Mouse (Mus musculus) bone marrow, adult 2 months (tissue): ENCODE data around the gene Mmel1. TPM values are rescaled to one million over a fixed set of nuclear protein-coding genes. Genes with fewer than 3 reads are reported as not detected.

Source experiments
- H3K27ac ChIP-seq: fragments of 200-500 bp; 2 replicates; pipeline ENCODE4 v1.5.1; 2012; ENCODE audit warnings: low read depth, mild to moderate bottlenecking, control low read depth, inconsistent platforms, low read length; ENCODE audit not compliant: control insufficient read depth, poor library complexity, insufficient read depth
- H3K4me1 ChIP-seq: fragments of 200-500 bp; 2 replicates; pipeline ENCODE4 v1.6.1; 2011; ENCODE audit warnings: low read length; ENCODE audit not compliant: control insufficient read depth, insufficient read depth
- H3K4me3 ChIP-seq: fragments of 200-500 bp; replicated peaks from 2 replicates; pipeline ENCODE3; 2011; ENCODE audit warnings: mild to moderate bottlenecking, low read depth, low read length, control low read depth; ENCODE audit not compliant: control insufficient read depth
- CTCF ChIP-seq: fragments of 200-500 bp; IDR thresholded peaks from 2 replicates; pipeline ENCODE4 v1.5.1; 2011; ENCODE audit warnings: low read length, control low read depth; ENCODE audit not compliant: control insufficient read depth, insufficient read depth
- POLR2A ChIP-seq: fragments of 200-500 bp; IDR thresholded peaks from 2 replicates; pipeline ENCODE4 v1.6.1; 2011; ENCODE audit warnings: low read depth, mild to moderate bottlenecking, control low read depth, low read length, borderline replicate concordance; ENCODE audit not compliant: control insufficient read depth
- WGBS: fragments of 180-500 bp; shearing (Covaris S2); methylation state at CpG from one replicate; pipeline ENCODE4 v1.1.7; 2018; 5-methylcytosine and 5-hydroxymethylcytosine counted together
- polyA plus RNA-seq: library from polyadenylated mRNA; stranded (reverse); fragments of >200 nt; gene quantifications from 2 replicates; pipeline ENCODE4 v1.2.4, GENCODE M21; 2011; ENCODE audit warnings: low replicate concordance; ENCODE audit not compliant: missing spikeins, insufficient read depth, insufficient read length

The Mmel1 gene
- polyA plus RNA-seq, 1 experiment = 1.4 TPM

DNA sequence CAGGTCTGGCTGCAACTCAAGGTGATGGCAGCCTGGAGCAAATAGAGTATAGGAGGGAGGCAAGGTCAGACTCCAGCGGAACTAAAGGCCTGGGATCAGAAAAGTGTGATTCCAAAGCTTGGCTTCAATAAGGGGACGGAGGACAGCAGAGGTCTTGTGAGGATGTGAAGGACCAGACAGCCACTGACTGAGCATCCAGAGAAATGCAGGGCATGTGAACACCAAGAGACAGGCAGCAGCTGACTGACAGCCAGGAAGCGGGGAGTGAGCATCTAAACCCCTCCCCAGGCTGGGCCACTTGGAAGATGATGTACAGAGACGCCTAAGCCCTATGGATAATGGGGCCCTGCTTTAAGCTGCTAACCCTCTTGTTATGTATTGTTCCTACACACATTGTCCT is 1.3 kb downstream of the Mmel1 start:
- WGBS = 82% methylated on average over 4 of the region's 4 CpGs
- no peaks in the 10 kb centered on the region for H3K4me1 ChIP-seq
- no peak overlapping the region for H3K4me3 ChIP-seq
- TF ChIP-seq CTCF (no peak), POLR2A (no peak)
- no peak overlapping the region for H3K27ac ChIP-seq

DNA sequence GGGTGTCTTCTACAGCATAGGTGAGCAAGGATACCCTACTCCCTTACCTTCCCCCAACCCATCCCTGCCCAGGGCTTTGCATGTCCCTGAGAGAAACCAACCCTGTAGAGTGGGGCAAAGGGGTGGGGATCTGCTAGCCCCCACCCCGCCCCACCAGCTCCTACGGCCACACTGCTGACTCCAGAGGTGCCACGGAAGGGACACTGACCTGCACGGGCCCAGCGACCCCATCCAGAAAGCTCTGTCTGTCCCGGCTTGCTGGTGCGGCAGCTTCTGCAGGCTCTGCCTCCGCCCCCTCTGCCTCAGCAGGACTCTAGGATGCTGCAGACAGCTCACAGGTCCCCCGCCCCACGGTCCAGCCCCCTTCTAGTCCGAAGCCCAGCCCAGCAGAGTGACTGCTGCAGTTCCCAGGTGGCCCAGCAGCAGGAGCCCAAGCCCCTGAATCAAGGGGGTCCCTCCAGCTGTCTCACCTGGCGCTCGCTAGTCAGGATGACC is 2.4 kb downstream of the Mmel1 start:
- TF ChIP-seq POLR2A (no peak), CTCF (no peak)
- Histone ChIP-seq H3K4me1 (no peaks in the 10 kb centered on the region), H3K27ac (no peak overlapping the region), H3K4me3 (no peak overlapping the region)
- 33% methylated on average over 13 of the region's 13 CpGs for WGBS

- 75% methylated on average over 6 of the region's 6 CpGs for WGBS
- Histone ChIP-seq H3K27ac (no peak overlapping the region), H3K4me3 (no peak overlapping the region), H3K4me1 (no peaks in the 10 kb centered on the region)
- TF ChIP-seq POLR2A (no peak), CTCF (no peak)
Observed at GRCm38 (mm10) chr4:154873186-154873585, 3.8 kb downstream of the Mmel1 start.

DNA sequence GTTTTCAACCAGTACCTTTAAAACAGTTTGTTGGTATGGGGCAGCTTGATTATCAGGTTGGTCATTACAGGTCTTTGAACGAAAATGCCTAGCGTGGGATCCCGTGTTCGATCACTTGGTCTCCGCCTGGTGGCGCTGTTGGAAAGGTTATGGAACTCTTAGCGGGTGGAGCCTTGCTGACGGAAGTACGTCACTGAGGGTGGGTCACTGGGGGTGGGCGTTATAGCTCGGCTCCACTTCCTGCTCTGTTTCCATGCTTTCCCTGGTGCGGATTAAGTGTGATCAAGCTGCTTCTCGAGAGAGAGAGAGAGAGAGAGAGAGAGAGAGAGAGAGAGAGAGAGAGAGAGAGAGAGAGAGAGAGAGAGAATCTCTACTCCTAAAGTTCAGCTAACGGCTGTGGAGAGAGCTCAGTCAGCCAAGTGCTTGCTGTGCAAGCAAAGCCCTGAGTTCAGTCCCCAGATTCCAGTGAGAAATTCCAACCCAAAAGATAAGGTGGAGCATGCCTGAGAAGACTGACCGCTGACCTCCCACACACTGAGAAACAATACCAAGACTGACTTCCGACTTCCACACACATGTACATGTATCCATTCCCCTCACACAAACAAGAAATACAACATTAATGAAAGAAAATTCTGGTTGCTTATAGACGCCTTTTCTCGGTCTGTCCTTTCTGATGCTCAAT is 8.6 kb downstream of the Mmel1 start:
- Histone ChIP-seq H3K4me3 (peak overlapping the region; percentile 25), H3K27ac (peak overlapping the region; percentile 37; the same call in 1 of the 2 replicates), H3K4me1 (peaks cover 4% of the 10 kb centered on the region; the same call in 1 of the 2 replicates)
- TF ChIP-seq POLR2A = no peak
- TF ChIP-seq CTCF = peak; percentile 97
- 8% methylated on average over 18 of the region's 18 CpGs for WGBS

- Histone ChIP-seq H3K4me3 (no peak overlapping the region), H3K27ac (peak overlapping the region; percentile 68), H3K4me1 (peaks cover 4% of the 10 kb centered on the region; the same call in 1 of the 2 replicates)
- 45% methylated on average over 6 of the region's 6 CpGs for WGBS
- TF ChIP-seq CTCF (no peak), POLR2A (peak; percentile 60)
Observed at GRCm38 (mm10) chr4:154880730-154881129, 11.3 kb downstream of the Mmel1 start.

DNA sequence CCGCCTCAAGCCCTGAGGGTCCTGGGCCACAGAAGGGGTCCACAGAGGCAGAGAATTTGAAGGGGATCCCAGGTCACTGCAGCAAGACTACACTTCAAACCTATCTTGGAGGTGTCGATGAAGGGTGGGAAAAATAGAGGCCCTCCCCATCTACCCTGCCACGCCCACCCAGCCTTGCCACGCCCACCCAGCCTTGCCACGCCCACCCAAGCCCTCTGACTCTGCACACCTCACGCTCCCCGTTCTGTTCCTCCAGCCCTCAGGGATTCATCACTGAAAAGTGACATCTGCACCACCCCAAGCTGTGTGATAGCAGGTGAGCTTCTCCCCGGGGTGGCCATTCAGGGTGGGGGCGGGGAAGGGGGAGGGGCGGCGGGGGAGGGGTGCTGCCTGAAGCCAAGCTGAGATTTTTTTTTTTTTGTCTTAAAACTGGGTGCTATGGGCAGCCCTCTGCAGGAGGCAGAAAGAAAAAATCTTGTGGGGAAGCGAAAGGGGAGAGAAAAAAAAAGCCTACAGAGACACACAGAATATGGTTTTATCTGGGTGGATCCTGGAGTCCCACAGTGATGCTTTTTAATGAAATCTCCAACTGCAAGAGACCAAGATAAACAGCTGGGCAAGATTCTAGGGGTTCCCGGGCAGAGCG is 12.8 kb downstream of the Mmel1 start:
- TF ChIP-seq CTCF = no peak
- TF ChIP-seq POLR2A = no peak
- peaks cover 4% of the 10 kb centered on the region; the same call in 1 of the 2 replicates for H3K4me1 ChIP-seq
- H3K4me3 ChIP-seq = no peak overlapping the region
- 24% methylated on average over 14 of the region's 14 CpGs for WGBS
- H3K27ac ChIP-seq = 0 out of 2 replicates have a peak overlapping the region, but pooled peaks have one; percentile 68

- 85% methylated on average over 11 of the region's 11 CpGs for WGBS
- TF ChIP-seq CTCF (no peak), POLR2A (no peak)
- peaks cover 4% of the 10 kb centered on the region; the same call in 1 of the 2 replicates for H3K4me1 ChIP-seq
- no peak overlapping the region for H3K4me3 ChIP-seq
- H3K27ac ChIP-seq = no peak overlapping the region
Observed at GRCm38 (mm10) chr4:154885416-154885815, 16.0 kb downstream of the Mmel1 start.

GRCm38 (mm10) chr4:154886876-154887592 is 17.6 kb downstream of the Mmel1 start:
- Histone ChIP-seq H3K27ac (no peak overlapping the region), H3K4me1 (no peaks in the 10 kb centered on the region), H3K4me3 (no peak overlapping the region)
- 68% methylated on average over 13 of the region's 13 CpGs for WGBS
- TF ChIP-seq POLR2A (no peak), CTCF (no peak)
